Mouse (Mus musculus) MEL (cell line): ENCODE measurements around the gene Ddx54. TPM values are rescaled to one million over a fixed set of nuclear protein-coding genes. Genes with fewer than 3 reads are reported as not detected.

Experiments used
- DNase-seq: peaks from one replicate; pipeline ENCODE4 v3.0.0; 2011; ENCODE audit warnings: low read depth, low spot score
- H3K27ac ChIP-seq: 2 replicates; pipeline ENCODE4 v1.5.1; 2012; ENCODE audit warnings: low read depth, mild to moderate bottlenecking, control low read depth, low read length, moderate library complexity; ENCODE audit not compliant: control insufficient read depth
- H3K27me3 ChIP-seq, 2 experiments: fragments of 150-350 bp in 1 of 2; sonication (generic) in 1 of 2; 2 replicates each; pipeline ENCODE4 v1.6.1; 2012; ENCODE audit warnings: low read length in 2 of 2, mild to moderate bottlenecking in 2 of 2, improper control_type of control experiment in 1 of 2, moderate library complexity in 1 of 2; ENCODE audit not compliant: insufficient read depth in 2 of 2, control insufficient read depth in 1 of 2
- H3K36me3 ChIP-seq, 2 experiments: 2 replicates each; pipeline ENCODE4 v1.6.1; 2012 to 2014; ENCODE audit warnings: low read length in 2 of 2, improper control_type of control experiment in 1 of 2, inconsistent platforms in 1 of 2, mild to moderate bottlenecking in 1 of 2; ENCODE audit not compliant: insufficient read depth in 2 of 2, control insufficient read depth in 1 of 2
- H3K4me1 ChIP-seq, 2 experiments: fragments of 150-350 bp in 1 of 2; sonication (generic) in 1 of 2; 2 replicates each; pipeline ENCODE4 v1.6.1; 2012; ENCODE audit warnings: low read length in 2 of 2, improper control_type of control experiment in 1 of 2, mild to moderate bottlenecking in 1 of 2; ENCODE audit not compliant: insufficient read depth in 2 of 2, control insufficient read depth in 1 of 2
- H3K4me3 ChIP-seq, 2 experiments: fragments of 150-350 bp in 1 of 2; sonication (generic) in 1 of 2; 2 replicates each; pipeline ENCODE4 v1.5.1; 2012; ENCODE audit warnings: low read depth in 2 of 2, low read length in 2 of 2, mild to moderate bottlenecking in 2 of 2, moderate library complexity in 2 of 2, control low read depth in 1 of 2, improper control_type of control experiment in 1 of 2; ENCODE audit not compliant: control insufficient read depth in 1 of 2, insufficient read depth in 1 of 2
- H3K79me2 ChIP-seq: 2 replicates; pipeline ENCODE4 v1.6.1; 2012; ENCODE audit warnings: mild to moderate bottlenecking, low read length, moderate library complexity; ENCODE audit not compliant: control insufficient read depth, poor library complexity, insufficient read depth
- H3K9ac ChIP-seq: 2 replicates; pipeline ENCODE4 v1.6.1; 2012; ENCODE audit warnings: low read depth, mild to moderate bottlenecking, control low read depth, low read length, moderate library complexity; ENCODE audit not compliant: control insufficient read depth, poor library complexity, severe bottlenecking
- H3K9me3 ChIP-seq: fragments of 150-350 bp; sonication (generic); replicated peaks from 2 replicates; pipeline ENCODE4 v1.6.1; 2012; ENCODE audit warnings: mild to moderate bottlenecking, low read length, improper control_type of control experiment, moderate library complexity; ENCODE audit not compliant: insufficient read depth
- BHLHE40 ChIP-seq: IDR thresholded peaks from 2 replicates; pipeline ENCODE4 v1.6.1; 2012; ENCODE audit warnings: low read depth, mild to moderate bottlenecking, inconsistent platforms, low read length, improper control_type of control experiment, borderline replicate concordance
- CHD2 ChIP-seq: IDR thresholded peaks from 2 replicates; pipeline ENCODE4 v1.6.1; 2011; ENCODE audit warnings: low read length, improper control_type of control experiment
- CTCF ChIP-seq, 3 experiments: IDR thresholded peaks in 2 of 3; conservative IDR thresholded peaks in 1 of 3; 2 replicates each; pipeline ENCODE4 v1.5.1; 2011 to 2012; ENCODE audit warnings: low read length in 3 of 3, low read depth in 2 of 3, mild to moderate bottlenecking in 2 of 3, improper control_type of control experiment in 1 of 3, inconsistent platforms in 1 of 3, mixed read lengths in 1 of 3, moderate library complexity in 1 of 3; ENCODE audit not compliant: control insufficient read depth in 1 of 3, insufficient read depth in 1 of 3, poor library complexity in 1 of 3, severe bottlenecking in 1 of 3
- E2F4 ChIP-seq: IDR thresholded peaks from 2 replicates; pipeline ENCODE4 v1.6.1; 2011; ENCODE audit warnings: low read depth, low read length, improper control_type of control experiment, borderline replicate concordance
- ETS1 ChIP-seq: IDR thresholded peaks from 2 replicates; pipeline ENCODE4 v1.6.1; 2012; ENCODE audit warnings: low read depth, mild to moderate bottlenecking, inconsistent platforms, low read length, improper control_type of control experiment, moderate library complexity
- HCFC1 ChIP-seq: IDR thresholded peaks from 2 replicates; pipeline ENCODE4 v1.6.1; 2012; ENCODE audit warnings: low read depth, mild to moderate bottlenecking, inconsistent platforms, low read length, improper control_type of control experiment, moderate library complexity
- MAFK ChIP-seq: IDR thresholded peaks from 2 replicates; pipeline ENCODE4 v1.6.1; 2011; ENCODE audit warnings: low read depth, mild to moderate bottlenecking, low read length, improper control_type of control experiment, borderline replicate concordance
- MAX ChIP-seq: IDR thresholded peaks from 2 replicates; pipeline ENCODE4 v1.6.1; 2011; ENCODE audit warnings: low read length, improper control_type of control experiment
- MAZ ChIP-seq: IDR thresholded peaks from 2 replicates; pipeline ENCODE4 v1.6.1; 2012; ENCODE audit warnings: low read depth, mild to moderate bottlenecking, inconsistent platforms, low read length, improper control_type of control experiment
- MXI1 ChIP-seq: IDR thresholded peaks from 2 replicates; pipeline ENCODE4 v1.6.1; 2011; ENCODE audit warnings: mild to moderate bottlenecking, low read depth, low read length, improper control_type of control experiment
- MYB ChIP-seq: IDR thresholded peaks from 2 replicates; pipeline ENCODE4 v1.6.1; 2011; ENCODE audit warnings: mild to moderate bottlenecking, low read depth, low read length, improper control_type of control experiment
- MYC ChIP-seq: IDR thresholded peaks from 2 replicates; pipeline ENCODE4 v1.6.1; 2011; ENCODE audit warnings: low read depth, mild to moderate bottlenecking, low read length, improper control_type of control experiment, moderate library complexity
- NRF1 ChIP-seq: IDR thresholded peaks from 2 replicates; pipeline ENCODE4 v1.6.1; 2014; ENCODE audit warnings: low read depth, mild to moderate bottlenecking, inconsistent platforms, low read length, improper control_type of control experiment, moderate library complexity; ENCODE audit not compliant: poor library complexity, insufficient read depth, severe bottlenecking
- POLR2A ChIP-seq, 2 experiments: IDR thresholded peaks; 2 replicates each; pipeline ENCODE4 v1.6.1; 2011 to 2012; ENCODE audit warnings: low read length in 2 of 2, mild to moderate bottlenecking in 2 of 2, control low read depth in 1 of 2, improper control_type of control experiment in 1 of 2, low read depth in 1 of 2, moderate library complexity in 1 of 2; ENCODE audit not compliant: control insufficient read depth in 1 of 2, insufficient read depth in 1 of 2, poor library complexity in 1 of 2
- POLR2AphosphoS2 ChIP-seq: IDR thresholded peaks from 2 replicates; pipeline ENCODE4 v1.6.1; 2011; ENCODE audit warnings: low read length, improper control_type of control experiment
- POLR2AphosphoS5 ChIP-seq: IDR thresholded peaks from 2 replicates; pipeline ENCODE4 v1.6.1; 2012; ENCODE audit warnings: low read depth, borderline replicate concordance, mild to moderate bottlenecking, inconsistent platforms, low read length, moderate library complexity, mixed read lengths
- RCOR1 ChIP-seq: IDR thresholded peaks from 2 replicates; pipeline ENCODE4 v1.6.1; 2012; ENCODE audit warnings: low read depth, mild to moderate bottlenecking, inconsistent platforms, low read length, improper control_type of control experiment
- SMC3 ChIP-seq: IDR thresholded peaks from 2 replicates; pipeline ENCODE4 v1.6.1; 2011; ENCODE audit warnings: low read depth, low read length, improper control_type of control experiment
- TAL1 ChIP-seq: IDR thresholded peaks from 2 replicates; pipeline ENCODE4 v1.6.1; 2012; ENCODE audit warnings: mild to moderate bottlenecking, inconsistent platforms, low read length, moderate library complexity, mixed read lengths
- TBP ChIP-seq: IDR thresholded peaks from 2 replicates; pipeline ENCODE4 v1.8.0; 2011; ENCODE audit warnings: low read depth, low read length, improper control_type of control experiment
- TCF12 ChIP-seq: IDR thresholded peaks from 2 replicates; pipeline ENCODE4 v1.6.1; 2014; ENCODE audit warnings: low read depth, mild to moderate bottlenecking, inconsistent platforms, low read length, improper control_type of control experiment, moderate library complexity
- UBTF ChIP-seq: IDR thresholded peaks from 2 replicates; pipeline ENCODE4 v1.6.1; 2012; ENCODE audit warnings: low read depth, mild to moderate bottlenecking, inconsistent platforms, low read length, improper control_type of control experiment, moderate library complexity, borderline replicate concordance; ENCODE audit not compliant: insufficient read depth
- USF2 ChIP-seq, 2 experiments: IDR thresholded peaks; 2 replicates each; pipeline ENCODE4 v1.6.1; 2011 to 2012; ENCODE audit warnings: improper control_type of control experiment in 2 of 2, low read length in 2 of 2, borderline replicate concordance in 1 of 2, inconsistent platforms in 1 of 2, low read depth in 1 of 2, mild to moderate bottlenecking in 1 of 2; ENCODE audit not compliant: insufficient read depth in 1 of 2
- ZC3H11A ChIP-seq: IDR thresholded peaks from 2 replicates; pipeline ENCODE4 v1.6.1; 2012; ENCODE audit warnings: low read depth, mild to moderate bottlenecking, inconsistent platforms, low read length, improper control_type of control experiment
- ZKSCAN1 ChIP-seq: IDR thresholded peaks from 2 replicates; pipeline ENCODE4 v1.6.1; 2012; ENCODE audit warnings: low read depth, mild to moderate bottlenecking, inconsistent platforms, low read length, improper control_type of control experiment, moderate library complexity
- ZMIZ1 ChIP-seq: IDR thresholded peaks from 2 replicates; pipeline ENCODE4 v1.6.1; 2012; ENCODE audit warnings: low read depth, mild to moderate bottlenecking, inconsistent platforms, low read length, improper control_type of control experiment, moderate library complexity
- polyA plus RNA-seq, 2 experiments: library from polyadenylated mRNA; stranded (reverse) in 1 of 2; unstranded in 1 of 2; fragments of >175 nt in 1 of 2; fragments of >200 nt in 1 of 2; gene quantifications; 2 replicates each; pipeline versions ENCODE4 v1.2.1 to v1.2.4; 2012; ENCODE audit warnings: low replicate concordance in 2 of 2, low read depth in 1 of 2; ENCODE audit not compliant: insufficient read length in 2 of 2, insufficient read depth in 1 of 2, missing spikeins in 1 of 2
- total RNA-seq: library from RNA; depleted of rRNA; stranded (reverse); fragments of 300-350 nt; gene quantifications from 2 replicates; pipeline ENCODE4 v1.2.3, GENCODE M21; 2012

The Ddx54 gene
- total and polyA plus RNA-seq, 3 experiments: 73.8 to 99.9 TPM; not detected in 1

DNA sequence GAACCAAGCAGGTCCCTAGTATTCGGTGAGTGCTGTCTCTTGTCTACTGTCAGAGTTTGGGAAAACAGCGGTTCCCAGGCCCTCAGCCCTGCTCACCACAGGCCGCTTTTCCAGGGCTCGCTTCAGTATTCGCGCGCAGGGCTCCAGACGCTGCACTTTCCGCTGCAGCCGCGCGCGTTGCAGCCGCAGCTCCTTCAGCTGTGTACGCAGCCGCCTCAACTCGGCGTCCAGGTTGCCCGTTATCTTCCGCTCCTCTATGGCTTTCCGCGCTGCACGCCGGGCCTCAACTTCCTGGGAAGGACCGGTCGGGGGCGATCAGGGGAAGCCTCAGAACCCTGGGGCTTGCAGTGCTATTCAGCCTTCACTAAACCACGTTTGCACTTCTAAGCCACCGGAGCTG, 18.6 kb downstream of the Ddx54 start:
- Histone ChIP-seq H3K27ac (no peak overlapping the region), H3K4me3 (no peak overlapping the region)

DNA sequence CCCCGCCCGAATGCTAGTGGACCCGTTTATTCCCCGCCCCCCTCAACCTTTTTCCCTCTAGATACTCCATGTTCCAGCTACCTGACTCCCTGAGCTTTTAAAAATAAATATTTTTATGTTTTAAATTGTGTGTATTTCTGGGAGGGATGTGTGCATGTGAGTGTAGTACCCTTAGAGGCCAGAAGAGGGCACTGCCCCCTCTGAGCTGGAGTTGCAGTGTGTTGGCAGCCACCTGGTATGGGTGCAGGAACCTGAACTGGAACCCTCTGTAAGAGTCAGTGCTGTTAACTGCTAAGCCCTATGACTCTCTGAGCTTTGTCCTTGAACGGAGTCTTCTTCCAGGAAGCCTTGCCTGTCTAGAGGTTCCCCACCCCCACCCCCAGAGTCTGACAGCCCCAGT, 19.4 kb downstream of the Ddx54 start:
- Histone ChIP-seq H3K4me3 (no peak overlapping the region), H3K9me3 (no peaks in the 10 kb centered on the region), H3K79me2 (no peaks in the 10 kb centered on the region), H3K36me3 (peaks cover 0 to 8% of the 10 kb centered on the region in 2 experiments; a peak in 2 of 4 replicates), H3K27ac (no peak overlapping the region), H3K9ac (no peak overlapping the region), H3K4me1 (peaks cover 0 to 11% of the 10 kb centered on the region in 2 experiments; a peak in 2 of 4 replicates), H3K27me3 (no peaks in the 10 kb centered on the region)
- no peak for DNase-seq
- no peak for TF ChIP-seq E2F4
- TF ChIP-seq CTCF (IDR thresholded peaks at IDR 0.05 in 2 of 3, conservative IDR thresholded peaks at IDR 0.05 in 1 of 3; ENCODE audit: control insufficient read depth in 1 of 3, insufficient read depth in 1 of 3, low read depth in 2 of 3, low read length in 3 of 3, poor library complexity in 1 of 3, severe bottlenecking in 1 of 3): peak; percentile 11 to 37 (median 34); a peak in 4 of 6 replicates
- TF ChIP-seq SMC3: 0 out of 2 replicates have a peak, but pooled peaks have one; percentile 6
- no peak for TF ChIP-seq MXI1
- no peak for TF ChIP-seq NRF1
- no peak for TF ChIP-seq POLR2AphosphoS5
- no peak for TF ChIP-seq POLR2A (IDR thresholded peaks at IDR 0.05; ENCODE audit: control insufficient read depth in 1 of 2, insufficient read depth in 1 of 2, low read depth in 1 of 2, low read length in 2 of 2, poor library complexity in 1 of 2)
- no peak for TF ChIP-seq BHLHE40
- no peak for TF ChIP-seq MAZ
- TF ChIP-seq HCFC1: no peak
- TF ChIP-seq RCOR1: no peak
- TF ChIP-seq USF2 (IDR thresholded peaks at IDR 0.05; ENCODE audit: borderline replicate concordance in 1 of 2, insufficient read depth in 1 of 2, low read depth in 1 of 2, low read length in 2 of 2): no peak
- no peak for TF ChIP-seq UBTF
- TF ChIP-seq ZKSCAN1: no peak
- TF ChIP-seq MAX: no peak
- no peak for TF ChIP-seq ZC3H11A
- no peak for TF ChIP-seq POLR2AphosphoS2

More for the DNA sequence above, 18.6 kb downstream of the Ddx54 start:
- Histone ChIP-seq H3K79me2 (no peaks in the 10 kb centered on the region), H3K27me3 (no peaks in the 10 kb centered on the region), H3K9ac (no peak overlapping the region), H3K4me1 (peaks cover 0 to 11% of the 10 kb centered on the region in 2 experiments; a peak in 2 of 4 replicates), H3K36me3 (peaks cover under 1 to 8% of the 10 kb centered on the region in 2 experiments; a peak in 3 of 4 replicates), H3K9me3 (no peaks in the 10 kb centered on the region)
- no peak for TF ChIP-seq MAFK
- TF ChIP-seq MAX: no peak
- TF ChIP-seq ZMIZ1: no peak
- no peak for TF ChIP-seq POLR2A (IDR thresholded peaks at IDR 0.05; ENCODE audit: control insufficient read depth in 1 of 2, insufficient read depth in 1 of 2, low read depth in 1 of 2, low read length in 2 of 2, poor library complexity in 1 of 2)
- no peak for TF ChIP-seq CHD2
- TF ChIP-seq TBP: no peak
- TF ChIP-seq E2F4: no peak
- TF ChIP-seq MYC: no peak
- no peak for TF ChIP-seq TAL1
- no peak for TF ChIP-seq CTCF (IDR thresholded peaks at IDR 0.05 in 2 of 3, conservative IDR thresholded peaks at IDR 0.05 in 1 of 3; ENCODE audit: control insufficient read depth in 1 of 3, insufficient read depth in 1 of 3, low read depth in 2 of 3, low read length in 3 of 3, poor library complexity in 1 of 3, severe bottlenecking in 1 of 3)
- TF ChIP-seq UBTF: no peak
- no peak for TF ChIP-seq BHLHE40
- TF ChIP-seq NRF1: no peak
- no peak for TF ChIP-seq ETS1
- no peak for TF ChIP-seq MYB
- TF ChIP-seq TCF12: no peak
- DNase-seq: no peak
